Mouse (Mus musculus) hematopoietic stem cell, adult 5-6 weeks (primary cell): ENCODE results near the gene Sfxn5. TPM values are rescaled to one million over a fixed set of nuclear protein-coding genes. Genes with fewer than 3 reads are reported as not detected.

Experiments used
- ATAC-seq, 2 experiments: fragments of 125-278 bp in 1 of 2; replicated peaks in 1 of 2; 2 replicates each; pipeline ENCODE4 v1.8.0; 2016 to 2017; ENCODE audit warnings: inconsistent platforms in 2 of 2, mild to moderate bottlenecking in 2 of 2, moderate number of reproducible peaks in 2 of 2, low read depth in 1 of 2, moderate TSS enrichment in 1 of 2; ENCODE audit not compliant: low FRiP score in 2 of 2, poor library complexity in 2 of 2, severe bottlenecking in 2 of 2, insufficient read depth in 1 of 2, low TSS enrichment in 1 of 2
- total RNA-seq: library from RNA; stranded (forward); fragments of 172-1452, 232-1000 nt; gene quantifications from 2 replicates; pipeline ENCODE4 v1.2.3, GENCODE M21; 2017

Sfxn5 gene
- total RNA-seq, 1 experiment from 2014 or later, result 1.7 TPM

- no peak for ATAC-seq
Observed at GRCm38 (mm10) chr6:85231469-85231868, 101.8 kb downstream of the Sfxn5 start.

GRCm38 (mm10) chr6:85230762-85231161 is 102.5 kb downstream of the Sfxn5 start:
- ATAC-seq, result no peak

GRCm38 (mm10) chr6:85227520-85227919 is 105.7 kb downstream of the Sfxn5 start:
- ATAC-seq, result no peak

- no peak for ATAC-seq
Observed at GRCm38 (mm10) chr6:85226570-85226969, 106.7 kb downstream of the Sfxn5 start.

GRCm38 (mm10) chr6:85224442-85224891 is 108.8 kb downstream of the Sfxn5 start:
- ATAC-seq, result no peak

- ATAC-seq, result no peak
Observed at GRCm38 (mm10) chr6:85223498-85224150, 109.6 kb downstream of the Sfxn5 start.

GRCm38 (mm10) chr6:85222551-85222950 is 110.7 kb downstream of the Sfxn5 start:
- ATAC-seq, result no peak

GRCm38 (mm10) chr6:85220917-85221316 is 112.3 kb downstream of the Sfxn5 start:
- ATAC-seq, result no peak

GRCm38 (mm10) chr6:85219706-85220105 is 113.5 kb downstream of the Sfxn5 start:
- ATAC-seq, result no peak

- no peak for ATAC-seq
Observed at GRCm38 (mm10) chr6:85218684-85219445, 114.4 kb downstream of the Sfxn5 start.

GRCm38 (mm10) chr6:85218251-85218650 is 115.0 kb downstream of the Sfxn5 start:
- no peak for ATAC-seq

- no peak for ATAC-seq
Observed at GRCm38 (mm10) chr6:85210686-85211085, 122.5 kb downstream of the Sfxn5 start.

- ATAC-seq, result no peak
Observed at GRCm38 (mm10) chr6:85209226-85209967, 123.8 kb downstream of the Sfxn5 start.

GRCm38 (mm10) chr6:85207345-85207744 is 125.9 kb downstream of the Sfxn5 start:
- ATAC-seq, result no peak

- no peak for ATAC-seq
Observed at GRCm38 (mm10) chr6:85206939-85207285, 126.3 kb downstream of the Sfxn5 start.

- no peak for ATAC-seq
Observed at GRCm38 (mm10) chr6:85206182-85206938, 126.9 kb downstream of the Sfxn5 start.

GRCm38 (mm10) chr6:85197951-85198350 is 135.3 kb downstream of the Sfxn5 start:
- no peak for ATAC-seq
